Mouse (Mus musculus) MEL (cell line): ENCODE data around the gene Terb1. TPM values are rescaled to one million over a fixed set of nuclear protein-coding genes. Genes with fewer than 3 reads are reported as not detected.

Source experiments
- DNase-seq: peaks from one replicate; pipeline ENCODE4 v3.0.0; 2011; ENCODE audit warnings: low read depth, low spot score
- H3K27ac ChIP-seq: 2 replicates; pipeline ENCODE4 v1.5.1; 2012; ENCODE audit warnings: low read depth, mild to moderate bottlenecking, control low read depth, low read length, moderate library complexity; ENCODE audit not compliant: control insufficient read depth
- H3K27me3 ChIP-seq, 2 experiments: fragments of 150-350 bp in 1 of 2; sonication (generic) in 1 of 2; 2 replicates each; pipeline ENCODE4 v1.6.1; 2012; ENCODE audit warnings: low read length in 2 of 2, mild to moderate bottlenecking in 2 of 2, improper control_type of control experiment in 1 of 2, moderate library complexity in 1 of 2; ENCODE audit not compliant: insufficient read depth in 2 of 2, control insufficient read depth in 1 of 2
- H3K36me3 ChIP-seq, 2 experiments: 2 replicates each; pipeline ENCODE4 v1.6.1; 2012 to 2014; ENCODE audit warnings: low read length in 2 of 2, improper control_type of control experiment in 1 of 2, inconsistent platforms in 1 of 2, mild to moderate bottlenecking in 1 of 2; ENCODE audit not compliant: insufficient read depth in 2 of 2, control insufficient read depth in 1 of 2
- H3K4me1 ChIP-seq, 2 experiments: fragments of 150-350 bp in 1 of 2; sonication (generic) in 1 of 2; 2 replicates each; pipeline ENCODE4 v1.6.1; 2012; ENCODE audit warnings: low read length in 2 of 2, improper control_type of control experiment in 1 of 2, mild to moderate bottlenecking in 1 of 2; ENCODE audit not compliant: insufficient read depth in 2 of 2, control insufficient read depth in 1 of 2
- H3K4me3 ChIP-seq, 2 experiments: fragments of 150-350 bp in 1 of 2; sonication (generic) in 1 of 2; 2 replicates each; pipeline ENCODE4 v1.5.1; 2012; ENCODE audit warnings: low read depth in 2 of 2, low read length in 2 of 2, mild to moderate bottlenecking in 2 of 2, moderate library complexity in 2 of 2, control low read depth in 1 of 2, improper control_type of control experiment in 1 of 2; ENCODE audit not compliant: control insufficient read depth in 1 of 2, insufficient read depth in 1 of 2
- H3K79me2 ChIP-seq: 2 replicates; pipeline ENCODE4 v1.6.1; 2012; ENCODE audit warnings: mild to moderate bottlenecking, low read length, moderate library complexity; ENCODE audit not compliant: control insufficient read depth, poor library complexity, insufficient read depth
- H3K9ac ChIP-seq: 2 replicates; pipeline ENCODE4 v1.6.1; 2012; ENCODE audit warnings: low read depth, mild to moderate bottlenecking, control low read depth, low read length, moderate library complexity; ENCODE audit not compliant: control insufficient read depth, poor library complexity, severe bottlenecking
- H3K9me3 ChIP-seq: fragments of 150-350 bp; sonication (generic); replicated peaks from 2 replicates; pipeline ENCODE4 v1.6.1; 2012; ENCODE audit warnings: mild to moderate bottlenecking, low read length, improper control_type of control experiment, moderate library complexity; ENCODE audit not compliant: insufficient read depth
- BHLHE40 ChIP-seq: IDR thresholded peaks from 2 replicates; pipeline ENCODE4 v1.6.1; 2012; ENCODE audit warnings: low read depth, mild to moderate bottlenecking, inconsistent platforms, low read length, improper control_type of control experiment, borderline replicate concordance
- CHD2 ChIP-seq: IDR thresholded peaks from 2 replicates; pipeline ENCODE4 v1.6.1; 2011; ENCODE audit warnings: low read length, improper control_type of control experiment
- CTCF ChIP-seq, 3 experiments: IDR thresholded peaks in 2 of 3; conservative IDR thresholded peaks in 1 of 3; 2 replicates each; pipeline ENCODE4 v1.5.1; 2011 to 2012; ENCODE audit warnings: low read length in 3 of 3, low read depth in 2 of 3, mild to moderate bottlenecking in 2 of 3, improper control_type of control experiment in 1 of 3, inconsistent platforms in 1 of 3, mixed read lengths in 1 of 3, moderate library complexity in 1 of 3; ENCODE audit not compliant: control insufficient read depth in 1 of 3, insufficient read depth in 1 of 3, poor library complexity in 1 of 3, severe bottlenecking in 1 of 3
- E2F4 ChIP-seq: IDR thresholded peaks from 2 replicates; pipeline ENCODE4 v1.6.1; 2011; ENCODE audit warnings: low read depth, low read length, improper control_type of control experiment, borderline replicate concordance
- KAT2A ChIP-seq: conservative IDR thresholded peaks from 2 replicates; pipeline ENCODE4 v1.6.1; 2012; ENCODE audit warnings: low read depth, low read length, improper control_type of control experiment, inconsistent platforms
- MAFK ChIP-seq: IDR thresholded peaks from 2 replicates; pipeline ENCODE4 v1.6.1; 2011; ENCODE audit warnings: low read depth, mild to moderate bottlenecking, low read length, improper control_type of control experiment, borderline replicate concordance
- MAX ChIP-seq: IDR thresholded peaks from 2 replicates; pipeline ENCODE4 v1.6.1; 2011; ENCODE audit warnings: low read length, improper control_type of control experiment
- MAZ ChIP-seq: IDR thresholded peaks from 2 replicates; pipeline ENCODE4 v1.6.1; 2012; ENCODE audit warnings: low read depth, mild to moderate bottlenecking, inconsistent platforms, low read length, improper control_type of control experiment
- MEF2A ChIP-seq: IDR thresholded peaks from 2 replicates; pipeline ENCODE4 v1.6.1; 2014; ENCODE audit warnings: low read depth, mild to moderate bottlenecking, inconsistent platforms, low read length, improper control_type of control experiment; ENCODE audit not compliant: poor library complexity, insufficient replicate concordance, severe bottlenecking; ENCODE audit errors: extremely low read depth
- MXI1 ChIP-seq: IDR thresholded peaks from 2 replicates; pipeline ENCODE4 v1.6.1; 2011; ENCODE audit warnings: mild to moderate bottlenecking, low read depth, low read length, improper control_type of control experiment
- MYB ChIP-seq: IDR thresholded peaks from 2 replicates; pipeline ENCODE4 v1.6.1; 2011; ENCODE audit warnings: mild to moderate bottlenecking, low read depth, low read length, improper control_type of control experiment
- NRF1 ChIP-seq: IDR thresholded peaks from 2 replicates; pipeline ENCODE4 v1.6.1; 2014; ENCODE audit warnings: low read depth, mild to moderate bottlenecking, inconsistent platforms, low read length, improper control_type of control experiment, moderate library complexity; ENCODE audit not compliant: poor library complexity, insufficient read depth, severe bottlenecking
- POLR2A ChIP-seq, 2 experiments: IDR thresholded peaks; 2 replicates each; pipeline ENCODE4 v1.6.1; 2011 to 2012; ENCODE audit warnings: low read length in 2 of 2, mild to moderate bottlenecking in 2 of 2, control low read depth in 1 of 2, improper control_type of control experiment in 1 of 2, low read depth in 1 of 2, moderate library complexity in 1 of 2; ENCODE audit not compliant: control insufficient read depth in 1 of 2, insufficient read depth in 1 of 2, poor library complexity in 1 of 2
- POLR2AphosphoS5 ChIP-seq: IDR thresholded peaks from 2 replicates; pipeline ENCODE4 v1.6.1; 2012; ENCODE audit warnings: low read depth, borderline replicate concordance, mild to moderate bottlenecking, inconsistent platforms, low read length, moderate library complexity, mixed read lengths
- RAD21 ChIP-seq: IDR thresholded peaks from 2 replicates; pipeline ENCODE4 v1.6.1; 2011; ENCODE audit warnings: mild to moderate bottlenecking, low read depth, low read length, improper control_type of control experiment
- SIN3A ChIP-seq: IDR thresholded peaks from 2 replicates; pipeline ENCODE4 v1.6.1; 2012; ENCODE audit warnings: low read length, improper control_type of control experiment, inconsistent platforms
- SMC3 ChIP-seq: IDR thresholded peaks from 2 replicates; pipeline ENCODE4 v1.6.1; 2011; ENCODE audit warnings: low read depth, low read length, improper control_type of control experiment
- TBP ChIP-seq: IDR thresholded peaks from 2 replicates; pipeline ENCODE4 v1.8.0; 2011; ENCODE audit warnings: low read depth, low read length, improper control_type of control experiment
- TCF12 ChIP-seq: IDR thresholded peaks from 2 replicates; pipeline ENCODE4 v1.6.1; 2014; ENCODE audit warnings: low read depth, mild to moderate bottlenecking, inconsistent platforms, low read length, improper control_type of control experiment, moderate library complexity
- USF1 ChIP-seq: IDR thresholded peaks from 2 replicates; pipeline ENCODE4 v1.6.1; 2014; ENCODE audit warnings: low read depth, mild to moderate bottlenecking, inconsistent platforms, low read length, improper control_type of control experiment, moderate library complexity
- ZC3H11A ChIP-seq: IDR thresholded peaks from 2 replicates; pipeline ENCODE4 v1.6.1; 2012; ENCODE audit warnings: low read depth, mild to moderate bottlenecking, inconsistent platforms, low read length, improper control_type of control experiment
- ZKSCAN1 ChIP-seq: IDR thresholded peaks from 2 replicates; pipeline ENCODE4 v1.6.1; 2012; ENCODE audit warnings: low read depth, mild to moderate bottlenecking, inconsistent platforms, low read length, improper control_type of control experiment, moderate library complexity
- ZMIZ1 ChIP-seq: IDR thresholded peaks from 2 replicates; pipeline ENCODE4 v1.6.1; 2012; ENCODE audit warnings: low read depth, mild to moderate bottlenecking, inconsistent platforms, low read length, improper control_type of control experiment, moderate library complexity
- ZNF384 ChIP-seq: IDR thresholded peaks from 2 replicates; pipeline ENCODE4 v1.6.1; 2012; ENCODE audit warnings: low read depth, mild to moderate bottlenecking, inconsistent platforms, low read length, improper control_type of control experiment
- polyA plus RNA-seq, 2 experiments: library from polyadenylated mRNA; stranded (reverse) in 1 of 2; unstranded in 1 of 2; fragments of >175 nt in 1 of 2; fragments of >200 nt in 1 of 2; gene quantifications; 2 replicates each; pipeline versions ENCODE4 v1.2.1 to v1.2.4; 2012; ENCODE audit warnings: low replicate concordance in 2 of 2, low read depth in 1 of 2; ENCODE audit not compliant: insufficient read length in 2 of 2, insufficient read depth in 1 of 2, missing spikeins in 1 of 2
- total RNA-seq: library from RNA; depleted of rRNA; stranded (reverse); fragments of 300-350 nt; gene quantifications from 2 replicates; pipeline ENCODE4 v1.2.3, GENCODE M21; 2012

Gene Terb1
- total and polyA plus RNA-seq, 3 experiments = not detected

DNA sequence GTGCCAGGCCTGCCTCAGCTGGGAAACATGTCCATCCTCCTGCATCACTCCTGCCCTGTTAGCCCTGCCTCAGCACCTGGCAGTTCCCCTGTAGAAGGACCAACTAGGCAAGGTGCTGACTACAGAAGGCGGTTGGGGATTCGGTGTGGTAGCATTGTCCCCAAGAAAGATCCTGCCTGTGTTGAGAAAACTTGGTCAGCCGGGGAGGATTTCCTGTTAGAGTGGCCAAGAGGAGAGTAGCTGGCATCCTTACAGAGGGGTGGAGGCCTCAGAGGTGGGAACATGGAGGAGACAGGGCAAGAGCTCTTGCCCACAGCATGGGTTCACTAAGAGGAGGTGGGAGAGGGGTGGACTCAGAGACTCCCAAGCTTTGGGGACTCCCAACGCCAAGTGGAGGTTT, 45.5 kb upstream of the Terb1 start:
- no peak for DNase-seq
- TF ChIP-seq NRF1 = no peak
- TF ChIP-seq TBP = no peak
- no peak for TF ChIP-seq TCF12
- no peak for TF ChIP-seq MAX
- no peak for TF ChIP-seq ZKSCAN1
- TF ChIP-seq ZC3H11A = no peak
- no peak for TF ChIP-seq ZMIZ1
- no peak for TF ChIP-seq MXI1
- TF ChIP-seq RAD21 = no peak
- no peak for TF ChIP-seq SIN3A
- no peak for TF ChIP-seq CTCF (IDR thresholded peaks at IDR 0.05 in 2 of 3, conservative IDR thresholded peaks at IDR 0.05 in 1 of 3; ENCODE audit: control insufficient read depth in 1 of 3, insufficient read depth in 1 of 3, low read depth in 2 of 3, low read length in 3 of 3, poor library complexity in 1 of 3, severe bottlenecking in 1 of 3)

DNA sequence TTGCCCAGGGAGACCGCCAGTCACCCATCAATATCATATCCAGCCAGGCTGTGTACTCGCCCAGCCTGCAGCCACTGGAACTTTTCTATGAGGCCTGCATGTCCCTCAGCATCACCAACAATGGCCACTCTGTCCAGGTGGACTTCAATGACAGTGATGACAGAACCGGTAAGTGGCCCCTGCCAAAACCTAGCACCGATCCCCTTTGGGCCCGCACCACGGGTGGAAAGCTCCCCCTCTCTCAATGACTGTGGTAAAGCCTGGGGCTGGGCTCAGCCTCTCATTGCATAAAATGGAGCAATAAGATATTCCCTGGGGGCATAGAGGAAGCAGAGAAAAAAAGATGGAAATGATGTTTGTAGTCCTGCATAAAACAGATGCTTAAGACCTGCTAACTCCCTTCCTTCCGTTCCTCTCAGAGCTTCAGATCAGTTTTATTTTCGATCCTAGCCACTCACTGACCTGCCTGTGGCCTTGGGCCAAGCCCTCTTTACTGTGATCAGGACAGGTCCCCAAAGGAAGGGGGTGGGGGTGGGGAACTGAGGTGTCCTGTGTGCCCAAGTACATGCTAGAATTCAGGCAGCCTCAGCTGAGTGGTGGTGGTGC, 33.8 kb upstream of the Terb1 start:
- no peak overlapping the region for H3K9ac ChIP-seq
- peaks cover 0 to 9% of the 10 kb centered on the region in 2 experiments; a peak in 2 of 4 replicates for H3K36me3 ChIP-seq
- H3K9me3 ChIP-seq = no peaks in the 10 kb centered on the region
- TF ChIP-seq BHLHE40 (no peak), SMC3 (no peak), MYB (no peak)
- H3K4me3 ChIP-seq = no peak overlapping the region
- DNase-seq = no peak
- no peaks in the 10 kb centered on the region for H3K79me2 ChIP-seq
- H3K27me3 ChIP-seq = no peaks in the 10 kb centered on the region
- peaks cover 3 to 14% of the 10 kb centered on the region in 2 experiments; a peak in 3 of 4 replicates for H3K4me1 ChIP-seq
- H3K27ac ChIP-seq = no peak overlapping the region

More for the DNA sequence above, 45.5 kb upstream of the Terb1 start:
- Histone ChIP-seq H3K27ac (no peak overlapping the region), H3K27me3 (no peaks in the 10 kb centered on the region; a peak in 3 of 4 replicates), H3K4me1 (no peaks in the 10 kb centered on the region), H3K9ac (no peak overlapping the region), H3K79me2 (no peaks in the 10 kb centered on the region), H3K9me3 (no peaks in the 10 kb centered on the region), H3K36me3 (no peaks in the 10 kb centered on the region), H3K4me3 (no peak overlapping the region)

- no peak overlapping the region for H3K27ac ChIP-seq
- peaks cover 3 to 14% of the 10 kb centered on the region in 2 experiments; a peak in 3 of 4 replicates for H3K4me1 ChIP-seq
- no peak overlapping the region for H3K9ac ChIP-seq
- TF ChIP-seq ZC3H11A = no peak
- no peak for TF ChIP-seq CHD2
- no peak for TF ChIP-seq MAZ
- TF ChIP-seq TCF12 = no peak
- TF ChIP-seq KAT2A = no peak
- TF ChIP-seq POLR2A (IDR thresholded peaks at IDR 0.05; ENCODE audit: control insufficient read depth in 1 of 2, insufficient read depth in 1 of 2, low read depth in 1 of 2, low read length in 2 of 2, poor library complexity in 1 of 2) = no peak
- no peak for TF ChIP-seq ZKSCAN1
- no peak for TF ChIP-seq MAFK
- TF ChIP-seq POLR2AphosphoS5 = no peak
- no peak for TF ChIP-seq USF1
- TF ChIP-seq ZNF384 = no peak
- no peak for TF ChIP-seq RAD21
- no peak for TF ChIP-seq MAX
- no peak for TF ChIP-seq MEF2A
- no peak for TF ChIP-seq BHLHE40
- no peak for TF ChIP-seq E2F4
- TF ChIP-seq ZMIZ1 = no peak
- H3K4me3 ChIP-seq = no peak overlapping the region
- no peaks in the 10 kb centered on the region for H3K27me3 ChIP-seq
- no peaks in the 10 kb centered on the region for H3K9me3 ChIP-seq
- DNase-seq = no peak
- H3K36me3 ChIP-seq = peaks cover 0 to 9% of the 10 kb centered on the region in 2 experiments; a peak in 2 of 4 replicates
- no peaks in the 10 kb centered on the region for H3K79me2 ChIP-seq
Observed at GRCm38 (mm10) chr8:104542160-104542559, 32.5 kb upstream of the Terb1 start.
